In the genomic region with DNA sequence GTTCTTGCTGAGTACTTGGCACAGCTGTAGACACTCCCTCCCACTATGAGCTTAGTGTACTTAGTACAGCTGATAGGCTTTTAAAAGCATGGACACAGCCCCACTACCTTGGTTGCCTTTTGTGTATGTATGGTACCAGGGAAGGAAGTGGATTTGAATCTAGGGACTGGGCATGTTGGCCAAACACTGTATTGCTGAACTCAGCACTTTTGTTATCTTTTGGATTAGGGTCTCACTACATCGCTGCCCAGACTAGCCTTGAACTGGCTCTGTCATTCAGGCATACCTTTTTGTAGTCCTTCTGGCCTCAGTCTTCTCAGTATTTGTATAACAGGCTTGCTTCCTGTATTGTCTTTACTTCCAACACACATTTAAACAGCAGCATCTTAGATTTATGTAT, we compare ENCODE assay signal across 25 mouse cellular contexts. TPM values are rescaled to one million over a fixed set of nuclear protein-coding genes. Genes with fewer than 3 reads are reported as not detected.
A peak's percentile ranks its signal among the peaks of the same experiment; 100 is the strongest.
DNase-seq lines count a peak whose midpoint lies in the region; ATAC-seq and TF ChIP-seq lines count a peak whose summit lies in the region.
"Had no signal": no experiment of that assay in that cellular context is flagged by ENCODE, and none has a peak within 500 bp of the region (broad histone marks: within the 10 kb centered on the region; RNA-seq: fewer than 3 reads in every experiment).

No protein-coding gene starts in this region.

- no peaks in the 10 kb centered on the region for H3K36me3 ChIP-seq in liver, adult 2 months (ENCODE audit: control insufficient read depth, insufficient read depth, low read length)
- H3K36me3 ChIP-seq in liver, embryonic 11.5 days (ENCODE audit: control insufficient read depth, insufficient read depth, low read length): no peaks in the 10 kb centered on the region
- no peaks in the 10 kb centered on the region for H3K36me3 ChIP-seq in testis, adult 2 months (ENCODE audit: control insufficient read depth, insufficient read depth, low read length)
- peaks cover 0 to 4% of the 10 kb centered on the region in 2 experiments; a peak in 2 of 4 replicates for H3K36me3 ChIP-seq in MEL (ENCODE audit: control insufficient read depth in 1 of 2, insufficient read depth in 2 of 2, low read length in 2 of 2)
- H3K36me3 ChIP-seq: embryonic facial prominence, embryonic 15.5 days; forebrain, embryonic 12.5 days had no signal

- TF ChIP-seq EP300 in MEL (IDR thresholded peaks at IDR 0.05; ENCODE audit: low read depth in 1 of 2, low read length in 2 of 2): no peak

- H3K4me3 ChIP-seq in liver, adult 2 months (ENCODE audit: insufficient read depth, low read depth, low read length): no peak overlapping the region
- H3K4me3 ChIP-seq in liver, embryonic 11.5 days (ENCODE audit: low read depth, low read length): no peak overlapping the region
- H3K4me3 ChIP-seq in testis, adult 2 months (ENCODE audit: control insufficient read depth, low read depth, low read length): peak overlapping the region; percentile 52; the same call in 1 of the 2 replicates
- no peak overlapping the region for H3K4me3 ChIP-seq in MEL (ENCODE audit: control insufficient read depth in 1 of 2, insufficient read depth in 1 of 2, low read depth in 2 of 2, low read length in 2 of 2)
- H3K4me3 ChIP-seq: embryonic facial prominence, embryonic 13.5 days; embryonic facial prominence, embryonic 15.5 days; erythroblast, embryonic 14.5 days; forebrain, embryonic 10.5 days; forebrain, embryonic 12.5 days had no signal

- H3K27ac ChIP-seq in liver, adult 2 months (replicated peaks; ENCODE audit: insufficient read depth, low read depth, low read length): no peak overlapping the region
- no peak overlapping the region for H3K27ac ChIP-seq in liver, embryonic 11.5 days (ENCODE audit: low read depth, low read length)
- H3K27ac ChIP-seq in testis, adult 2 months (ENCODE audit: control insufficient read depth, insufficient read depth, low read depth, low read length): no peak overlapping the region
- H3K27ac ChIP-seq in MEL (ENCODE audit: control insufficient read depth, low read depth, low read length): no peak overlapping the region
- H3K27ac ChIP-seq: embryonic facial prominence, embryonic 13.5 days; embryonic facial prominence, embryonic 15.5 days; forebrain, embryonic 10.5 days; forebrain, embryonic 12.5 days had no signal

- DNase-seq in liver, adult 2 months (ENCODE audit: extremely low read depth, low read depth, low spot score): peak; percentile 36
- no peak for DNase-seq in liver, embryonic 11.5 days (ENCODE audit: low spot score)
- DNase-seq in testis, postnatal 10 days (ENCODE audit: low spot score): no peak
- DNase-seq in MEL (ENCODE audit: low read depth, low spot score): no peak
- no peak for DNase-seq in ovary, adult 18-20 months (ENCODE audit: low spot score)
- DNase-seq: adrenal gland, adult 2 months; adrenal gland, postnatal 10 days; adrenal gland, postnatal 25 days; B cell, adult 2 months; cerebellum, adult 11 months; cerebellum, adult 18-20 months; cerebellum, adult 8-10 months; cerebellum, adult 9-11 months; cerebellum, postnatal 14 days; cerebellum, postnatal 36 days; embryo, embryonic 11 days had no signal

- no peak for ATAC-seq in liver, embryonic 11.5 days (replicated peaks; ENCODE audit: low FRiP score)
- ATAC-seq: CD4-positive, CD25-positive, alpha-beta regulatory T cell, adult 4 months; forebrain, embryonic 14.5 days; forebrain, embryonic 16.5 days had no signal

- WGBS in liver, adult 2 months: 4% methylated on average over 1 of the region's 1 CpGs
- WGBS in liver, embryonic 11.5 days: 43% methylated on average over 1 of the region's 1 CpGs

- no peak for TF ChIP-seq CTCF in liver, adult 2 months (IDR thresholded peaks at IDR 0.05; ENCODE audit: low read depth, low read length)
- no peak for TF ChIP-seq CTCF in testis, adult 2 months (IDR thresholded peaks at IDR 0.05; ENCODE audit: control insufficient read depth, insufficient read depth, insufficient replicate concordance, low read depth, low read length)
- no peak for TF ChIP-seq CTCF in MEL (IDR thresholded peaks at IDR 0.05 in 2 of 3, conservative IDR thresholded peaks at IDR 0.05 in 1 of 3; ENCODE audit: control insufficient read depth in 1 of 3, insufficient read depth in 1 of 3, low read depth in 2 of 3, low read length in 3 of 3, poor library complexity in 1 of 3, severe bottlenecking in 1 of 3)

- H3K27me3 ChIP-seq in liver, adult 2 months (ENCODE audit: control insufficient read depth, insufficient read depth, low read length): no peaks in the 10 kb centered on the region
- no peaks in the 10 kb centered on the region for H3K27me3 ChIP-seq in liver, embryonic 11.5 days (replicated peaks; ENCODE audit: control insufficient read depth, insufficient read depth, low read length)
- H3K27me3 ChIP-seq in testis, adult 2 months (ENCODE audit: control insufficient read depth, insufficient read depth, low read length): no peaks in the 10 kb centered on the region
- H3K27me3 ChIP-seq in MEL (ENCODE audit: control insufficient read depth in 1 of 2, insufficient read depth in 2 of 2, low read length in 2 of 2): no peaks in the 10 kb centered on the region
- H3K27me3 ChIP-seq: embryonic facial prominence, embryonic 13.5 days; embryonic facial prominence, embryonic 15.5 days had no signal

- TF ChIP-seq RAD21 in MEL (IDR thresholded peaks at IDR 0.05; ENCODE audit: low read depth, low read length): no peak

- H3K4me1 ChIP-seq in liver, adult 2 months (ENCODE audit: control insufficient read depth, insufficient read depth, low read length): peaks cover 16% of the 10 kb centered on the region
- H3K4me1 ChIP-seq in liver, embryonic 11.5 days (replicated peaks; ENCODE audit: control insufficient read depth, insufficient read depth, low read length): peaks cover 3% of the 10 kb centered on the region
- H3K4me1 ChIP-seq in testis, adult 2 months (ENCODE audit: control insufficient read depth, insufficient read depth, low read length): peaks cover 17% of the 10 kb centered on the region
- H3K4me1 ChIP-seq in MEL (ENCODE audit: control insufficient read depth in 1 of 2, insufficient read depth in 2 of 2, low read length in 2 of 2): peaks cover 0 to 9% of the 10 kb centered on the region in 2 experiments; a peak in 3 of 4 replicates

- TF ChIP-seq POLR2A in liver, adult 2 months (IDR thresholded peaks at IDR 0.05; ENCODE audit: extremely low read depth, insufficient read depth, low read length): no peak
- TF ChIP-seq POLR2A in testis, adult 2 months (IDR thresholded peaks at IDR 0.05; ENCODE audit: control insufficient read depth, low read depth, low read length): no peak
- no peak for TF ChIP-seq POLR2A in MEL (IDR thresholded peaks at IDR 0.05; ENCODE audit: control insufficient read depth in 1 of 2, insufficient read depth in 1 of 2, low read depth in 1 of 2, low read length in 2 of 2, poor library complexity in 1 of 2)

- no peaks in the 10 kb centered on the region for H3K9me3 ChIP-seq in liver, embryonic 11.5 days (ENCODE audit: control insufficient read depth, low read length)
- no peaks in the 10 kb centered on the region for H3K9me3 ChIP-seq in MEL (replicated peaks; ENCODE audit: insufficient read depth, low read length)
- H3K9me3 ChIP-seq: embryonic facial prominence, embryonic 13.5 days; embryonic facial prominence, embryonic 15.5 days; forebrain, embryonic 10.5 days; forebrain, embryonic 12.5 days had no signal

- H3K79me2 ChIP-seq in liver, adult 2 months (ENCODE audit: control insufficient read depth, insufficient read depth, low read length): peaks cover 7% of the 10 kb centered on the region; the same call in 1 of the 2 replicates
- H3K79me2 ChIP-seq in MEL (ENCODE audit: control insufficient read depth, insufficient read depth, low read length, poor library complexity): no peaks in the 10 kb centered on the region; the same call in 1 of the 2 replicates

- no peak overlapping the region for H3K4me2 ChIP-seq in liver, embryonic 11.5 days
- H3K4me2 ChIP-seq: embryonic facial prominence, embryonic 13.5 days; embryonic facial prominence, embryonic 15.5 days; forebrain, embryonic 12.5 days had no signal

- H3K9ac ChIP-seq in liver, adult 2 months (ENCODE audit: low read depth, low read length): no peak overlapping the region
- H3K9ac ChIP-seq in liver, embryonic 11.5 days (ENCODE audit: low read depth, low read length): no peak overlapping the region
- H3K9ac ChIP-seq in MEL (ENCODE audit: control insufficient read depth, low read depth, low read length, poor library complexity, severe bottlenecking): no peak overlapping the region
- H3K9ac ChIP-seq: embryonic facial prominence, embryonic 13.5 days; embryonic facial prominence, embryonic 15.5 days; forebrain, embryonic 12.5 days had no signal

TF ChIP-seq in MEL, 35 proteins besides CTCF, POLR2A, EP300 and RAD21 (continues in another document):
- TF ChIP-seq MAFK (IDR thresholded peaks at IDR 0.05; ENCODE audit: borderline replicate concordance, low read depth, low read length) (peak; percentile 87), KAT2A (conservative IDR thresholded peaks at IDR 0.05; ENCODE audit: low read depth, low read length) (no peak), CHD1 (IDR thresholded peaks at IDR 0.05; ENCODE audit: low read depth, low read length) (no peak), ZKSCAN1 (IDR thresholded peaks at IDR 0.05; ENCODE audit: low read depth, low read length) (no peak)

RNA-seq across cellular contexts. Expression of gene Snx33, which starts 2.4 kb away (rescaled TPM):
- 7.6 and 8.8 TPM in 2 replicates for total RNA-seq in liver, adult 2 months (2014; rRNA removed)
- 8.9 and 10.5 TPM in 2 replicates for polyA plus RNA-seq in liver, adult 2 months (2012; rRNA removed)
- 3.8 and 3.9 TPM in 2 replicates for polyA plus RNA-seq in liver, embryonic 11.5 days (2014; fragmentation: Nextera tagmentation; extraction: Ambion mirVana)
- polyA plus RNA-seq in testis, adult 2 months (2012; rRNA removed): 5.2 and 7.0 TPM in 2 replicates
- 2.2 and 2.3 TPM in 2 replicates for total RNA-seq in MEL (2012; rRNA removed)
- 1 to 10 TPM in 1 of 2 experiments, not detected in 1; 3.5 TPM for polyA plus RNA-seq in MEL (2012; ENCODE audit: insufficient read depth in 1 of 2, insufficient read length in 2 of 2, low read depth in 1 of 2, low replicate concordance in 2 of 2, missing spikeins in 1 of 2)
- polyA plus RNA-seq: erythroblast, embryonic 14.5 days had no signal

RNA-seq across cellular contexts. Expression of gene Imp3, which starts 6.7 kb away (rescaled TPM):
- 35.8 and 45.6 TPM in 2 replicates for total RNA-seq in liver, adult 2 months (2014; rRNA removed)
- polyA plus RNA-seq in liver, adult 2 months (2012; rRNA removed): 145 and 151 TPM in 2 replicates
- polyA plus RNA-seq in liver, embryonic 11.5 days (2014; fragmentation: Nextera tagmentation; extraction: Ambion mirVana): 105 and 110 TPM in 2 replicates
- polyA plus RNA-seq in testis, adult 2 months (2012; rRNA removed): 42.3 and 44.2 TPM in 2 replicates
- total RNA-seq in MEL (2012; rRNA removed): 160 and 183 TPM in 2 replicates
- polyA plus RNA-seq in MEL (2012; ENCODE audit: insufficient read depth in 1 of 2, insufficient read length in 2 of 2, low read depth in 1 of 2, low replicate concordance in 2 of 2, missing spikeins in 1 of 2): 100 to 1,000 TPM in 1 of 2 experiments, not detected in 1; 154 TPM

RNA-seq across cellular contexts. Expression of gene Snupn, which starts 20.1 kb away (rescaled TPM):
- 7.2 and 8.4 TPM in 2 replicates for total RNA-seq in liver, adult 2 months (2014; rRNA removed)
- polyA plus RNA-seq in liver, adult 2 months (2012; rRNA removed): 3.7 and 4.2 TPM in 2 replicates
- polyA plus RNA-seq in liver, embryonic 11.5 days (2014; fragmentation: Nextera tagmentation; extraction: Ambion mirVana): 21.7 and 22.6 TPM in 2 replicates
- 11.9 and 14.1 TPM in 2 replicates for polyA plus RNA-seq in testis, adult 2 months (2012; rRNA removed)
- total RNA-seq in MEL (2012; rRNA removed): 13.0 and 14.6 TPM in 2 replicates
- 10 to 100 TPM in 1 of 2 experiments, not detected in 1; 14.7 TPM for polyA plus RNA-seq in MEL (2012; ENCODE audit: insufficient read depth in 1 of 2, insufficient read length in 2 of 2, low read depth in 1 of 2, low replicate concordance in 2 of 2, missing spikeins in 1 of 2)
- polyA plus RNA-seq: erythroblast, embryonic 14.5 days had no signal
